Mouse (Mus musculus): ENCODE results near the gene Zfyve1. TPM values are rescaled to one million over a fixed set of nuclear protein-coding genes. Genes with fewer than 3 reads are reported as not detected.

The Zfyve1 gene
- polyA plus RNA-seq, 1 experiment, result 47.6 TPM

DNA sequence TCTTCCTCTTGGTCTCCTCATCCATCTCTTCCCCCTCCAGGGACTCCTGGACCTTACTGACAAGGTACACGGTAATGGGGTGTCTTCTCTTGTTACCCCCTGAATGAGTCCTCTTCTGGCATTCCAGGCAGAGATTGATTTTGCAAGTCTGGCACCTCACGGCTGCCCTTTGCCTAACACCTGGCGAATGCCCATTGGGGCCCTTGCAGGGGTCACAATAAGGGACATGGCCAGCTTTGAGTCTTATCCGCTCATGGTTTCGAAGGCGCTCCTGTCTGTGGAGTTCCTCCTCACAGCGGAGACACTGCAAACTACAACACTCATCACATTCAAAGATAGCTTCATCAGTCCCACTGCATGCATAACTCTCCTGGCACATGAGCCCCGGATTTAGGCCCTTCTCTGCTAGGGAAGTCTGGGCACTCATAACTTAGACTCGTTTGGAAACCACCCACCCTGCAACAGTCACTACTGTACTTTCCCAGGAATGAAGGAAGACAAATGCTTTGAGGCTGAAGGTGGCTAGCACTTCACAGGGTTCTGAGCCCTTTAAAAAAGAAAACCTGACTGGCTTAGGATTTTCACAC, 2.5 kb downstream of the Zfyve1 start:
- H3K4me1 ChIP-seq (ENCODE audit: control insufficient read depth, insufficient read depth, low read length), result no peaks in the 10 kb centered on the region; the same call in none of the 2 replicates
- no peak for DNase-seq
- no peaks in the 10 kb centered on the region for H3K27me3 ChIP-seq (ENCODE audit: control insufficient read depth, insufficient read depth, low read length)
- H3K27ac ChIP-seq (ENCODE audit: insufficient read depth, low read length), result no peak overlapping the region
- whole genome bisulfite sequencing, result 85% methylated on average over 9 of the region's 9 CpGs
- no peak overlapping the region for H3K4me3 ChIP-seq (replicated peaks; ENCODE audit: insufficient read depth, low read depth, low read length)
- TF ChIP-seq CTCF (IDR thresholded peaks at IDR 0.05; ENCODE audit: borderline replicate concordance, insufficient read depth, low read depth, low read length) (no peak), POLR2A (IDR thresholded peaks at IDR 0.05; ENCODE audit: borderline replicate concordance, insufficient read depth, low read length) (no peak)

DNA sequence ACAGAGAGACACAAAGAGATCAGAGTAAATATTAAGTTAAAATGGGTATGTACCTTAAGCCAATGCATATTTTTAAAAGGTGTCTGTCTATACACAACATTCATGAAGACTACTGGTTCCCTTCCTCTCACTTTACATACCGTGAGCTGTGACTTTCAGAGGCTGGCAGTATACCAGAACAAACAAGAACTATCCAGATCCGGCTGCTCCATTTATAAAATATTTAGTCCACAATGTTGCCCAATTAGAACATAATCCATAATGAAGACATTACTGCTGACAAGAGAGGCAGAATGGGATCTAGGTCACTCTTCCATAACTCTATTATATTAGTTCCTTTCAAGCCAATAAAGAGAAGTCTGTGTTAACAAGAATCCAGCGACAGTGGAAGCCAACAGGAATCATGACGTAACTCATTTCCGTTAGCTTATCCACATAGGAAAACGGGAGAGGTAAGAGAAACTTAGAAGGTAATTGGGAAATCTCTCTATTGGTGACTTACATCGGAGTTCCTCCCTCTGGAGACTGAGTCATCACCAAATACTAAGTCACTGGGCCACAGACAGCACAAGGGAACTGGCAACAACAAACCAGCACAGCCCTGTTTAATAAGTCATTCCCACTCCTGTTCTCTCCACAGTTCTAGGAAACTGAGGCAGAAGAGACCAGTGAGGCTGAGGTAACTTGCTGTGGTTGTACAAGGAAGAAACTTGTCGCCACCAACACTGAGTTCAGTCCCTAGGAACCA, 5.1 kb downstream of the Zfyve1 start:
- Histone ChIP-seq H3K4me3 (replicated peaks; ENCODE audit: insufficient read depth, low read depth, low read length) (no peak overlapping the region), H3K4me1 (ENCODE audit: control insufficient read depth, insufficient read depth, low read length) (no peaks in the 10 kb centered on the region; the same call in none of the 2 replicates), H3K27me3 (ENCODE audit: control insufficient read depth, insufficient read depth, low read length) (no peaks in the 10 kb centered on the region), H3K27ac (ENCODE audit: insufficient read depth, low read length) (no peak overlapping the region)
- TF ChIP-seq CTCF (IDR thresholded peaks at IDR 0.05; ENCODE audit: borderline replicate concordance, insufficient read depth, low read depth, low read length) (no peak), POLR2A (IDR thresholded peaks at IDR 0.05; ENCODE audit: borderline replicate concordance, insufficient read depth, low read length) (no peak)
- 82% methylated on average over 8 of the region's 8 CpGs for WGBS
- no peak for DNase-seq

DNA sequence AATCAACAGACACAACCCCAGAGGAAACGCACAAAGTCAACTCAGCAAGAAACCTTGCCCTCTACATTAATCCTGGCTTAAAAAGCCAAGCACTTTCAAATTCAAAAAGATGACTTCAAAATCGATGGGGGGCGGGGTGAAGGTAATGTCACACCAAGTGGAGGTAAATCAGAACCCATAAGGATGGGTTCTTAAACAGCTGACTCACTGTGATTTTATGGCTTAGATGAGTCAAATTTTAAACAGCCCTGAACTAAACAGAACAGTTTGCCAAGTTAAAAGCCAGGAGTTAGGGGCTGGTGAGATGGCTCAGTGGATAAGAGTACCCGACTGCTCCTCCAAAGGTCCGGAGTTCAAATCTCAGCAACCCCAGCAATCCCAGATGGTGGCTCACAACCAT, 10.4 kb downstream of the Zfyve1 start:
- no peak for DNase-seq
- no peak overlapping the region for H3K27ac ChIP-seq (ENCODE audit: insufficient read depth, low read length)
- TF ChIP-seq CTCF (IDR thresholded peaks at IDR 0.05; ENCODE audit: borderline replicate concordance, insufficient read depth, low read depth, low read length) (no peak), POLR2A (IDR thresholded peaks at IDR 0.05; ENCODE audit: borderline replicate concordance, insufficient read depth, low read length) (no peak)
- no peaks in the 10 kb centered on the region for H3K27me3 ChIP-seq (ENCODE audit: control insufficient read depth, insufficient read depth, low read length)
- H3K4me3 ChIP-seq (replicated peaks; ENCODE audit: insufficient read depth, low read depth, low read length), result no peak overlapping the region
- WGBS, result 96% methylated on average over 5 of the region's 5 CpGs
- no peaks in the 10 kb centered on the region; the same call in 1 of the 2 replicates for H3K4me1 ChIP-seq (ENCODE audit: control insufficient read depth, insufficient read depth, low read length)

DNA sequence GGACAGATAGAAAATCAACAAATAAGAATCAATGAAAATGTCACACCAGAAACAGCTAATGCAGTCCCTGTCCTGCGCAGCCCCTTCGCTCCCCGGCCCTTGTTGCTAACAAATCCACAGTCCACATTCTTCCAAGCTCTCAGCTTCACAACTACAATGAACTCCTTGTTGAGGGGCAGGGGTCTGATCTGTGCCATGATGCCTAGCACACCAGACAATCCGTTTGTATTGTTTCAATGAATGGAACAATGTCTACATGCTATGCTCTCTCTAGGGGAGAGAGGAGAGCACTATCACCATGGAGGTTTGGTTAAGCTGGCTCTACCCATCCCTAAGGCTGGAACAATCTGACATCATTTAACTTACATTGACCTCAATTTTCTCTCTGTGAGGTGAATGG, 14.3 kb downstream of the Zfyve1 start:
- WGBS, result 64% methylated on average over 4 of the region's 4 CpGs
- Histone ChIP-seq H3K4me3 (replicated peaks; ENCODE audit: insufficient read depth, low read depth, low read length) (no peak overlapping the region), H3K4me1 (ENCODE audit: control insufficient read depth, insufficient read depth, low read length) (no peaks in the 10 kb centered on the region), H3K27ac (ENCODE audit: insufficient read depth, low read length) (no peak overlapping the region), H3K27me3 (ENCODE audit: control insufficient read depth, insufficient read depth, low read length) (no peaks in the 10 kb centered on the region)
- no peak for DNase-seq
- TF ChIP-seq POLR2A (IDR thresholded peaks at IDR 0.05; ENCODE audit: borderline replicate concordance, insufficient read depth, low read length), result no peak
- TF ChIP-seq CTCF (IDR thresholded peaks at IDR 0.05; ENCODE audit: borderline replicate concordance, insufficient read depth, low read depth, low read length), result no peak

DNA sequence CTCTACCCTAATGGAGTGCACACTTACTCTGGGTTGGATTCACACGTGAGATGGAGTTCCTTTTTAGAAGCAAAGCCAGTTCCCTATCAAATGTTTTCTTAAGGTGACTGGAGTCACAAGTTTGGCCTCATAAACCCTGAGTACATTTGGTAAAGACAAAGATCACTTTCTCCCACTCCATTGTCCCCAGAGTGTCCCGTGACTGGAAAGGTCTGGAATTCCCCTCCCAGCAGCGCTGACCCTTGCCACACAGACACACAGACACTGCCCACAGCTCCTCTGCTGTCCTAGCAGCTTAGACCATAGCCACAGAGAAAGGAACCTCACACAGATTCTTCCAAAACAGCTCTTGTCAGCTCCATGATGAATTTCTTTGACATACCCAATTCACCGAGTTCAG, 14.9 kb downstream of the Zfyve1 start:
- no peak for TF ChIP-seq CTCF (IDR thresholded peaks at IDR 0.05; ENCODE audit: borderline replicate concordance, insufficient read depth, low read depth, low read length)
- TF ChIP-seq POLR2A (IDR thresholded peaks at IDR 0.05; ENCODE audit: borderline replicate concordance, insufficient read depth, low read length), result no peak
- DNase-seq, result no peak
- H3K4me1 ChIP-seq (ENCODE audit: control insufficient read depth, insufficient read depth, low read length), result no peaks in the 10 kb centered on the region
- H3K4me3 ChIP-seq (replicated peaks; ENCODE audit: insufficient read depth, low read depth, low read length), result no peak overlapping the region
- no peaks in the 10 kb centered on the region for H3K27me3 ChIP-seq (ENCODE audit: control insufficient read depth, insufficient read depth, low read length)
- peak overlapping the region; percentile 27; the same call in 1 of the 2 replicates for H3K27ac ChIP-seq (ENCODE audit: insufficient read depth, low read length)
- WGBS, result 75% methylated on average over 4 of the region's 4 CpGs

DNA sequence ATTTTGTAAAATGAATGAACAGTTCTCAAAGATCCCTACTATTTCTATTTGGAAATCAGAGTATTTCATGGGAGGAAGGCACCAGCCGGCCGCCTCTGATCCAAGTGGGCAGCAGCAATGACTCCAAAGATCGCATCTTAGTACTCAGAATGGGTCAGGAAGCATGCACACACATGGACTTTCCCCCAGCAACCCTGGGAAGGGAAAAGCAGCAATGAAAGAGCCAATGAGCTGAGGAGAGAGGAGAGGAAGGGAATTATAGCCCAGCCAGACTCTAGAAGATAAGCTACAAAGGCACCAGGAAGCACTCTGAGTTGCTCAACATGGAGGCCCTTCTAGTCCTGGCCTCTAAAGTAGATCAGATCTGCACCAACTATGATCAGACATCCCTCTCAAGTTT, 16.7 kb downstream of the Zfyve1 start:
- TF ChIP-seq CTCF (IDR thresholded peaks at IDR 0.05; ENCODE audit: borderline replicate concordance, insufficient read depth, low read depth, low read length) (no peak), POLR2A (IDR thresholded peaks at IDR 0.05; ENCODE audit: borderline replicate concordance, insufficient read depth, low read length) (no peak)
- no peak overlapping the region for H3K4me3 ChIP-seq (replicated peaks; ENCODE audit: insufficient read depth, low read depth, low read length)
- no peak overlapping the region for H3K27ac ChIP-seq (ENCODE audit: insufficient read depth, low read length)
- H3K27me3 ChIP-seq (ENCODE audit: control insufficient read depth, insufficient read depth, low read length), result no peaks in the 10 kb centered on the region
- WGBS, result 85% methylated on average over 3 of the region's 3 CpGs
- H3K4me1 ChIP-seq (ENCODE audit: control insufficient read depth, insufficient read depth, low read length), result no peaks in the 10 kb centered on the region
- DNase-seq, result no peak

DNA sequence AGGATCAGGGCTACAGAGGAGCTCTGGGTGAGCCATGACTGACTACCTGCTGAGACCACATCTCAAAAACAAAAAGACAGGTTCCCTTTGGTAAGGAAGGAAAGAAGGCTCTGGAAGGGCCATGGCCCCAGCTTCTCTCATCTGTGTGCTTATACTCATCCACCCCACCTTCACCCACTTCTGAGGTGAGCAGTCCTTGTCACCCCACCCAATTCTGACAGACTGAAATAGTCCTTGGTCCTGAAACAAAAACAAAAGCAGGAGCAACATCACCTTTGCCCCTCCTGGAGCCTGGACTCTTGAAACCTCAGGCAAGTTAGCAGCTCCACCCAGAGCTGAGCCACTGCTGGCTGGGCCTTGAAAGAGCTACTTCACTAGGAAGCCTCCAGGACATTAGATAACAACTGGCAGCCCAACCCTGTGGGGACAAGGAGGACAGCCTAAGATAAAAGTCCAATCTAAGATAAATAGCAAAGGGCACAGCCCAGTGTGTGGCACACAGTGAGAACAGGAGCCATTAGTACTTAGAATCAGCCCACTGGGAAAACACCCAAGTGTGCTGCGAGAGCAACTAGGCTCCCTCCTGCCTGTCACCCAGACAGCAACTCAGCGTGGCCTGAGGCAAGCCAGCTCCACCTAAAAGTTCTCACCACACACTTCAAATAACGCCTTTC, 18.0 kb downstream of the Zfyve1 start:
- TF ChIP-seq CTCF (IDR thresholded peaks at IDR 0.05; ENCODE audit: borderline replicate concordance, insufficient read depth, low read depth, low read length), result no peak
- no peak for TF ChIP-seq POLR2A (IDR thresholded peaks at IDR 0.05; ENCODE audit: borderline replicate concordance, insufficient read depth, low read length)
- Histone ChIP-seq H3K27me3 (ENCODE audit: control insufficient read depth, insufficient read depth, low read length) (no peaks in the 10 kb centered on the region), H3K4me1 (ENCODE audit: control insufficient read depth, insufficient read depth, low read length) (no peaks in the 10 kb centered on the region), H3K27ac (ENCODE audit: insufficient read depth, low read length) (peak overlapping the region; percentile 22; the same call in 1 of the 2 replicates), H3K4me3 (replicated peaks; ENCODE audit: insufficient read depth, low read depth, low read length) (no peak overlapping the region)
- WGBS, result 46% methylated on average over 3 of the region's 3 CpGs
- DNase-seq, result no peak
